Mouse (Mus musculus) midbrain, embryonic 12.5 days (tissue): Measurements from ENCODE around the gene Znrf4. TPM values are rescaled to one million over a fixed set of nuclear protein-coding genes. Genes with fewer than 3 reads are reported as not detected.

Experiments
- ATAC-seq: fragments of 200-750 bp; cut with Nextera tagmentation; 2 replicates; pipeline ENCODE4 v1.8.0; 2017; ENCODE audit warnings: low read depth, moderate TSS enrichment, moderate library complexity; ENCODE audit not compliant: low FRiP score
- H3K27ac ChIP-seq: fragments of 300-500 bp; sonication (generic); replicated peaks from 2 replicates; pipeline ENCODE4 v1.5.1; 2016; ENCODE audit warnings: mild to moderate bottlenecking
- H3K27me3 ChIP-seq: fragments of 300-500 bp; sonication (generic); 2 replicates; pipeline ENCODE4 v1.6.1; 2016; ENCODE audit warnings: mild to moderate bottlenecking
- H3K36me3 ChIP-seq: fragments of 300-500 bp; sonication (generic); 2 replicates; pipeline ENCODE4 v1.6.1; 2016
- H3K4me1 ChIP-seq: fragments of 300-500 bp; sonication (generic); 2 replicates; pipeline ENCODE4 v1.6.1; 2016
- H3K4me2 ChIP-seq: fragments of 300-500 bp; sonication (generic); replicated peaks from 2 replicates; pipeline ENCODE4 v1.6.1; 2016; ENCODE audit warnings: mild to moderate bottlenecking, moderate library complexity
- H3K4me3 ChIP-seq: fragments of 300-500 bp; sonication (generic); 2 replicates; pipeline ENCODE4 v1.5.1; 2016; ENCODE audit warnings: mild to moderate bottlenecking
- H3K9ac ChIP-seq: fragments of 300-500 bp; sonication (generic); replicated peaks from 2 replicates; pipeline ENCODE4 v1.6.1; 2016; ENCODE audit warnings: mild to moderate bottlenecking, moderate library complexity
- H3K9me3 ChIP-seq: fragments of 300-500 bp; sonication (generic); 2 replicates; pipeline ENCODE4 v1.6.1; 2016; ENCODE audit warnings: mild to moderate bottlenecking
- WGBS: fragments of 180-500 bp; shearing (Covaris S2); methylation state at CpG from one replicate; pipeline ENCODE4 v1.1.7; 2016; 5-methylcytosine and 5-hydroxymethylcytosine counted together
- polyA plus RNA-seq: library from polyadenylated mRNA; unstranded; fragments of >200 nt; fragmentation: Nextera tagmentation; extraction: Ambion mirVana; gene quantifications from 2 replicates; pipeline ENCODE4 v1.2.1, GENCODE M21; 2016

Gene Znrf4
- polyA plus RNA-seq, 1 experiment from 2014 or later = not detected

GRCm38 (mm10) chr17:56470571-56470970, 41.7 kb downstream of the Znrf4 start:
- Histone ChIP-seq H3K9me3 (no peaks in the 10 kb centered on the region), H3K4me2 (peak overlapping the region; percentile 45), H3K36me3 (peaks cover 14% of the 10 kb centered on the region; the same call in 1 of the 2 replicates), H3K9ac (0 out of 2 replicates have a peak overlapping the region, but pooled peaks have one; percentile 4), H3K4me3 (no peak overlapping the region; the same call in 1 of the 2 replicates), H3K27ac (0 out of 2 replicates have a peak overlapping the region, but pooled peaks have one; percentile 49), H3K27me3 (peaks cover 30% of the 10 kb centered on the region), H3K4me1 (peaks cover 94% of the 10 kb centered on the region)
- 31% methylated on average over 10 of the region's 10 CpGs for WGBS
- ATAC-seq = no peak

DNA sequence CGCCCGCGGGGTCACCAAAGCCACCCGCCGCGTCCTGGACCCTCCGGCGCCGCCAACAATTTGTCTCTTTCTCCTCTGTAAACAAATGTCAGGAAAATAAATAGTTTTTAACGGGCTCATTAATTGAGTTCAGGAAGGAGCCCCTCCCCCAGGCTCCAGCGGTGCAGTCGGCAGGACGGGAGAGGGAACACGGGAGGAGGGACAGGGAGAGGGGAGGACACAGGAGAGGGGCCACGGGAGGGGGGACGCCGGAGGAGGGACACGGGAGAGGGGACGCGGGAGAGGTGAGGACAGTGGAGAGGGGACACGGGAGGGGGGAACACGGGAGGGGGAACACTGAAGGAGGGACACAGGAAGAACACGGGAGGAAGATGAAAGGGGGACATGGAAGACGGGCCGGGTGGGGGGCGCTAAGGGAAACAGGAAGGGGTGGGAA, 42.2 kb downstream of the Znrf4 start:
- Histone ChIP-seq H3K4me3 (peak overlapping the region; percentile 18), H3K9ac (peak overlapping the region; percentile 35), H3K36me3 (peaks cover 14% of the 10 kb centered on the region; the same call in 1 of the 2 replicates), H3K4me2 (peak overlapping the region; percentile 45), H3K9me3 (no peaks in the 10 kb centered on the region), H3K27me3 (peaks cover 30% of the 10 kb centered on the region), H3K27ac (peak overlapping the region; percentile 49; the same call in 1 of the 2 replicates), H3K4me1 (peaks cover 96% of the 10 kb centered on the region)
- ATAC-seq = no peak
- 7% methylated on average over 25 of the region's 26 CpGs for WGBS

DNA sequence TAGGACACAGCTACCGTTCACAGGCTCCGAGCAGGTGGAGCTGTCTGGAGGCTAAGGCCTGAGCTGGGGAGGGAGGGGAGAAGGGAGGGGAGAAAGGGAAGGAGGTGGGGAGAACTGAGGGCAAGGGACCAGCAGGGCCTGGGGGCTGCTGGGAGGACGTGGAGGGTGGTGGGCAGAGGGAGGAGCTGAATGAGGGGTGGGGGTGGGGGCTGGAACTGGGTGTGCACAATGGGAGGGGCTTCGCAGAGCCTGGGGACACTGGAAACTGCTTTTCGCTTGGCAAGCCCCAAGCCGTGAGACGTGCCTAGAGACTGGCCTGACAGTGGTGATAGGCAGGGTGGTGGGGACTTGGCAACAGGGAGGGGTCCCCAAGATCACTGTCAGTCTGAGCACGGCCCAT, 43.0 kb downstream of the Znrf4 start:
- peaks cover 25% of the 10 kb centered on the region for H3K27me3 ChIP-seq
- H3K36me3 ChIP-seq = peaks cover 14% of the 10 kb centered on the region; the same call in 1 of the 2 replicates
- peak overlapping the region; percentile 45; the same call in 1 of the 2 replicates for H3K4me2 ChIP-seq
- H3K4me1 ChIP-seq = peaks cover 99% of the 10 kb centered on the region
- 38% methylated on average over 8 of the region's 8 CpGs for WGBS
- H3K9ac ChIP-seq = no peak overlapping the region
- no peak overlapping the region for H3K4me3 ChIP-seq
- peak overlapping the region; percentile 90 for H3K27ac ChIP-seq
- no peaks in the 10 kb centered on the region for H3K9me3 ChIP-seq
- no peak for ATAC-seq

DNA sequence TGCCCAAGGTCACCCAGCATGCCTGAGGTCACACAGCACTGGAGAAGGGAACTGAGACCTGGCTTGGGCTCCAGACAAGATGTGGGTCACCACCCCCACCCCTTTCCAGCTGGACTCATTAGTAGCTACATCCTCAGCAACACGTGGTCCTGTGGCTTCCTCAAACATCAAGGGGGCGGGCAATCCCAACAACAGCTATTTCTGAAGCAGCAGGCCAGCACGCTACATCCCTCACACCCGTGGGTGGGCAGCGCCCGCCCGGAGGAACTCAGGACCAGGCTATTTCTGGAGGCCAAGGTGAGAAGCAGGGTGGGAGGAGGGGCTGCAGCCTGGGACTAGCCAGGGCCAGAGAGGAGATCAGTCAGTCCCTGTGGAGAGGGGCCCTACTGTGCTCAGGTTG, 43.4 kb downstream of the Znrf4 start:
- Histone ChIP-seq H3K9me3 (no peaks in the 10 kb centered on the region), H3K9ac (no peak overlapping the region), H3K27me3 (peaks cover 21% of the 10 kb centered on the region), H3K27ac (peak overlapping the region; percentile 90), H3K4me1 (peaks cover 99% of the 10 kb centered on the region), H3K4me3 (no peak overlapping the region), H3K4me2 (no peak overlapping the region; the same call in 1 of the 2 replicates), H3K36me3 (peaks cover 14% of the 10 kb centered on the region; the same call in 1 of the 2 replicates)
- WGBS = 72% methylated on average over 7 of the region's 7 CpGs
- ATAC-seq = no peak

- Histone ChIP-seq H3K36me3 (peaks cover 14% of the 10 kb centered on the region; the same call in 1 of the 2 replicates), H3K9me3 (no peaks in the 10 kb centered on the region), H3K27ac (peak overlapping the region; percentile 90), H3K9ac (no peak overlapping the region), H3K27me3 (0 out of 2 replicates have a peak, but pooled peaks cover 16% of the 10 kb centered on the region), H3K4me3 (no peak overlapping the region), H3K4me1 (peaks cover 99% of the 10 kb centered on the region), H3K4me2 (no peak overlapping the region)
- no peak for ATAC-seq
- 97% methylated on average over 9 of the region's 9 CpGs for WGBS
Observed at GRCm38 (mm10) chr17:56468380-56468779, 43.9 kb downstream of the Znrf4 start.

GRCm38 (mm10) chr17:56467456-56467884, 44.8 kb downstream of the Znrf4 start:
- Histone ChIP-seq H3K36me3 (peaks cover 14% of the 10 kb centered on the region; the same call in 1 of the 2 replicates), H3K4me1 (peaks cover 98% of the 10 kb centered on the region), H3K27ac (peak overlapping the region; percentile 90), H3K4me2 (peak overlapping the region; percentile 32), H3K9ac (peak overlapping the region; percentile 45), H3K27me3 (0 out of 2 replicates have a peak, but pooled peaks cover 11% of the 10 kb centered on the region), H3K4me3 (no peak overlapping the region), H3K9me3 (no peaks in the 10 kb centered on the region)
- peak; percentile 60 for ATAC-seq
- 48% methylated on average over 7 of the region's 7 CpGs for WGBS

GRCm38 (mm10) chr17:56466747-56467146, 45.5 kb downstream of the Znrf4 start:
- WGBS = 75% methylated on average over 6 of the region's 6 CpGs
- peaks cover 90% of the 10 kb centered on the region for H3K4me1 ChIP-seq
- H3K4me3 ChIP-seq = no peak overlapping the region
- peak overlapping the region; percentile 90 for H3K27ac ChIP-seq
- peak overlapping the region; percentile 45 for H3K9ac ChIP-seq
- peak overlapping the region; percentile 32 for H3K4me2 ChIP-seq
- H3K36me3 ChIP-seq = peaks cover 14% of the 10 kb centered on the region; the same call in 1 of the 2 replicates
- ATAC-seq = no peak
- H3K27me3 ChIP-seq = 0 out of 2 replicates have a peak, but pooled peaks cover 9% of the 10 kb centered on the region
- no peaks in the 10 kb centered on the region for H3K9me3 ChIP-seq

DNA sequence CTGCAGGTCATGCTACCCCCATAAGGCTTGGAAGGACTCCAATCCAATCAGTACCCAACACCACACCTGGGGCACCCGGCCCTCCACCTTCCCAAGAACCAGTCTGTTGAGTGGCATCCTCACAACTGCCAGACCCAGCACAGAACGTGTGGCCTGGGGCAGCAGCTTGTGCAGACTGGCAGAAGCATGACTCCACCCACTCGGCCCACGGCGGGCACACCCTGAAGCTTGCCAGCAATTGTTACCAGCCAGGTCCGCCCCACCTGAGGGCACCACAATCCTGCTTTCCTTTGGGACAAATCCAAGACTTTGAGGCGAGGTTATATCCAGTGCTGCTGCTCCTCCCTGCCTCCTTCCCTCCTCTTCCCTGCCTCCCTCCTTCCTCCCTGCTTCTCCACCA, 47.4 kb downstream of the Znrf4 start:
- 81% methylated on average over 7 of the region's 7 CpGs for WGBS
- Histone ChIP-seq H3K4me3 (no peak overlapping the region), H3K27me3 (no peaks in the 10 kb centered on the region)

GRCm38 (mm10) chr17:56464345-56464744, 47.9 kb downstream of the Znrf4 start:
- H3K9ac ChIP-seq = no peak overlapping the region
- H3K9me3 ChIP-seq = no peaks in the 10 kb centered on the region
- peaks cover 90% of the 10 kb centered on the region for H3K4me1 ChIP-seq
- H3K4me2 ChIP-seq = no peak overlapping the region
- no peak for ATAC-seq
- no peaks in the 10 kb centered on the region for H3K27me3 ChIP-seq
- WGBS = 93% methylated on average over 2 of the region's 2 CpGs
- H3K36me3 ChIP-seq = peaks cover 9% of the 10 kb centered on the region; the same call in 1 of the 2 replicates
- H3K4me3 ChIP-seq = no peak overlapping the region
- H3K27ac ChIP-seq = no peak overlapping the region

More for the DNA sequence above, 47.4 kb downstream of the Znrf4 start:
- Histone ChIP-seq H3K9ac (no peak overlapping the region), H3K4me1 (peaks cover 90% of the 10 kb centered on the region), H3K4me2 (no peak overlapping the region), H3K27ac (no peak overlapping the region), H3K36me3 (peaks cover 14% of the 10 kb centered on the region; the same call in 1 of the 2 replicates), H3K9me3 (no peaks in the 10 kb centered on the region)
- no peak for ATAC-seq

- no peaks in the 10 kb centered on the region for H3K9me3 ChIP-seq
- peak overlapping the region; percentile 88 for H3K27ac ChIP-seq
- peak overlapping the region; percentile 7; the same call in 1 of the 2 replicates for H3K9ac ChIP-seq
- ATAC-seq = no peak
- H3K36me3 ChIP-seq = peaks cover 2% of the 10 kb centered on the region
- H3K4me2 ChIP-seq = peak overlapping the region; percentile 78
- 65% methylated on average over 1 of the region's 1 CpGs for WGBS
- H3K27me3 ChIP-seq = no peaks in the 10 kb centered on the region
- H3K4me1 ChIP-seq = peaks cover 88% of the 10 kb centered on the region
- H3K4me3 ChIP-seq = no peak overlapping the region
Observed at GRCm38 (mm10) chr17:56463500-56463899, 48.7 kb downstream of the Znrf4 start.

GRCm38 (mm10) chr17:56462835-56463455, 49.3 kb downstream of the Znrf4 start:
- Histone ChIP-seq H3K4me3 (peak overlapping the region; percentile 48), H3K9me3 (no peaks in the 10 kb centered on the region), H3K27me3 (no peaks in the 10 kb centered on the region), H3K4me1 (peaks cover 88% of the 10 kb centered on the region), H3K9ac (peak overlapping the region; percentile 7; the same call in 1 of the 2 replicates), H3K4me2 (peak overlapping the region; percentile 78), H3K36me3 (peaks cover 7% of the 10 kb centered on the region), H3K27ac (peak overlapping the region; percentile 88)
- 4% methylated on average over 17 of the region's 17 CpGs for WGBS
- ATAC-seq = no peak
